Mouse (Mus musculus): ENCODE measurements around the gene Vmn1r132. TPM values are rescaled to one million over a fixed set of nuclear protein-coding genes. Genes with fewer than 3 reads are reported as not detected.
"Not testable (repeated sequence)": the region's sequence is repeated elsewhere in the genome, so short reads cannot be mapped to it uniquely, and the experiment has no call there.

Gene Vmn1r132
- not detected in 2 replicates for polyA plus RNA-seq (2012; rRNA removed)

DNA sequence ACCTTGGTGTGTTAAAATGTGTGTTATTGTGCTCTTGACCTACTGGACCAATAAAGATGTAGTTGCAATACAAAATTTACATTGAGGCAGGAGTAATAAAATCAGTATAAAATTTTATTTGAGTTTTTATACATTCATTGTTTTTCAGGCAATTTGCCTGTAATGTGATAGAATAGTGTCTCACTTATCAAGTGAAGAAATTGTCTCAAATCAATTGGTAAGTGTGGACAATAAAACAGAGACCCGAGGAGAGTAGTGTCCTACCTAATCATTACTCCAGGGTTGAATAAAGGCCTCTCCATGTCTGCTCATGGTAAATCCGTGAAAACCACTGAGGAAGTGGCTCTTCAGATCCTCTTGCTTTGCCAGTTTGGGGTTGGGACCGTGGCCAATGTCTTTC, at the start of gene Vmn1r132:
Gene Vmn1r132 (plus strand): TSS at position 301 of the 400 bp plus-strand sequence.
- DNase-seq (ENCODE audit: low read depth) = not testable (repeated sequence)

Other genes with a start within 250 kb of the Vmn1r132 start
- not detected in 2 replicates for gene Gm6882, start 181.3 kb upstream of the Vmn1r132 start, polyA plus RNA-seq (2012; rRNA removed)
- gene Vmn1r130, start 102.3 kb upstream of the Vmn1r132 start, polyA plus RNA-seq (2012; rRNA removed) = not detected in 2 replicates
- gene Vmn1r131, start 68.0 kb upstream of the Vmn1r132 start, polyA plus RNA-seq (2012; rRNA removed) = not detected in 2 replicates
- not detected in 2 replicates for gene Gm4175, start 147.4 kb downstream of the Vmn1r132 start, polyA plus RNA-seq (2012; rRNA removed)
- gene Gm4177, start 182.6 kb downstream of the Vmn1r132 start, polyA plus RNA-seq (2012; rRNA removed) = not detected in 2 replicates
- not detected in 2 replicates for gene Vmn1r135, start 218.3 kb downstream of the Vmn1r132 start, polyA plus RNA-seq (2012; rRNA removed)
- gene Gm5725, start 230.2 kb downstream of the Vmn1r132 start, polyA plus RNA-seq (2012; rRNA removed) = not detected in 2 replicates

Data from brain, embryonic 14.5 days (tissue).